Mouse (Mus musculus): ENCODE measurements at regions not wholly inside any gene's neighbourhood (a gene's known extent, or its start where the extent isn't known, plus 50 kb on each side); places are given as distances from the start of the nearest gene placed in this dataset.

GRCm38 (mm10) chr6:51145863-51146262, 286.6 kb upstream of the Nfe2l3 start:
- Histone ChIP-seq H3K9me3 (ENCODE audit: low read length) (no peaks in the 10 kb centered on the region), H3K36me3 (ENCODE audit: insufficient read depth, low read length) (no peaks in the 10 kb centered on the region), H3K27me3 (ENCODE audit: insufficient read depth, low read length) (no peaks in the 10 kb centered on the region), H3K9ac (replicated peaks; ENCODE audit: low read length) (no peak overlapping the region), H3K4me1 (ENCODE audit: insufficient read depth, low read length) (peaks cover 8% of the 10 kb centered on the region; the same call in 1 of the 2 replicates), H3K4me2 (replicated peaks; ENCODE audit: low read depth, low read length) (no peak overlapping the region), H3K4me3 (ENCODE audit: low read length) (no peak overlapping the region), H3K27ac (ENCODE audit: low read length) (no peak overlapping the region)
- no peak for ATAC-seq (ENCODE audit: low FRiP score, low TSS enrichment)
- 35% methylated on average over 4 of the region's 4 CpGs for WGBS

GRCm38 (mm10) chr6:51148821-51149220, 283.6 kb upstream of the Nfe2l3 start:
- H3K4me2 ChIP-seq (replicated peaks; ENCODE audit: low read depth, low read length), result no peak overlapping the region
- H3K36me3 ChIP-seq (ENCODE audit: insufficient read depth, low read length), result no peaks in the 10 kb centered on the region
- no peak overlapping the region for H3K27ac ChIP-seq (ENCODE audit: low read length)
- no peaks in the 10 kb centered on the region for H3K9me3 ChIP-seq (ENCODE audit: low read length)
- H3K4me1 ChIP-seq (ENCODE audit: insufficient read depth, low read length), result peaks cover 8% of the 10 kb centered on the region; the same call in 1 of the 2 replicates
- 77% methylated on average over 9 of the region's 9 CpGs for WGBS
- H3K4me3 ChIP-seq (ENCODE audit: low read length), result no peak overlapping the region
- no peak overlapping the region for H3K9ac ChIP-seq (replicated peaks; ENCODE audit: low read length)
- no peak for ATAC-seq (ENCODE audit: low FRiP score, low TSS enrichment)
- H3K27me3 ChIP-seq (ENCODE audit: insufficient read depth, low read length), result no peaks in the 10 kb centered on the region

GRCm38 (mm10) chr6:51150066-51150465, 282.4 kb upstream of the Nfe2l3 start:
- H3K36me3 ChIP-seq (ENCODE audit: insufficient read depth, low read length), result no peaks in the 10 kb centered on the region
- no peak overlapping the region for H3K4me2 ChIP-seq (replicated peaks; ENCODE audit: low read depth, low read length)
- no peaks in the 10 kb centered on the region for H3K27me3 ChIP-seq (ENCODE audit: insufficient read depth, low read length)
- H3K27ac ChIP-seq (ENCODE audit: low read length), result no peak overlapping the region
- no peak overlapping the region for H3K9ac ChIP-seq (replicated peaks; ENCODE audit: low read length)
- WGBS, result 72% methylated on average over 2 of the region's 2 CpGs
- no peak overlapping the region for H3K4me3 ChIP-seq (ENCODE audit: low read length)
- no peak for ATAC-seq (ENCODE audit: low FRiP score, low TSS enrichment)
- H3K4me1 ChIP-seq (ENCODE audit: insufficient read depth, low read length), result 0 out of 2 replicates have a peak, but pooled peaks cover 2% of the 10 kb centered on the region
- H3K9me3 ChIP-seq (ENCODE audit: low read length), result no peaks in the 10 kb centered on the region

- no peak for ATAC-seq (ENCODE audit: low FRiP score, low TSS enrichment)
- no peaks in the 10 kb centered on the region for H3K36me3 ChIP-seq (ENCODE audit: insufficient read depth, low read length)
- H3K27me3 ChIP-seq (ENCODE audit: insufficient read depth, low read length), result no peaks in the 10 kb centered on the region
- H3K9ac ChIP-seq (replicated peaks; ENCODE audit: low read length), result no peak overlapping the region
- H3K9me3 ChIP-seq (ENCODE audit: low read length), result no peaks in the 10 kb centered on the region
- no peak overlapping the region for H3K4me3 ChIP-seq (ENCODE audit: low read length)
- 0 out of 2 replicates have a peak, but pooled peaks cover 2% of the 10 kb centered on the region for H3K4me1 ChIP-seq (ENCODE audit: insufficient read depth, low read length)
- H3K27ac ChIP-seq (ENCODE audit: low read length), result no peak overlapping the region
- WGBS, result 91% methylated on average over 7 of the region's 7 CpGs
- H3K4me2 ChIP-seq (replicated peaks; ENCODE audit: low read depth, low read length), result no peak overlapping the region
Observed at GRCm38 (mm10) chr6:51150486-51150885, 282.0 kb upstream of the Nfe2l3 start.

GRCm38 (mm10) chr6:51150916-51151315, 281.6 kb upstream of the Nfe2l3 start:
- no peak overlapping the region for H3K27ac ChIP-seq (ENCODE audit: low read length)
- 89% methylated on average over 2 of the region's 2 CpGs for WGBS
- no peak overlapping the region for H3K9ac ChIP-seq (replicated peaks; ENCODE audit: low read length)
- H3K27me3 ChIP-seq (ENCODE audit: insufficient read depth, low read length), result no peaks in the 10 kb centered on the region
- H3K36me3 ChIP-seq (ENCODE audit: insufficient read depth, low read length), result no peaks in the 10 kb centered on the region
- H3K4me2 ChIP-seq (replicated peaks; ENCODE audit: low read depth, low read length), result no peak overlapping the region
- H3K9me3 ChIP-seq (ENCODE audit: low read length), result no peaks in the 10 kb centered on the region
- no peak overlapping the region for H3K4me3 ChIP-seq (ENCODE audit: low read length)
- 0 out of 2 replicates have a peak, but pooled peaks cover 2% of the 10 kb centered on the region for H3K4me1 ChIP-seq (ENCODE audit: insufficient read depth, low read length)
- no peak for ATAC-seq (ENCODE audit: low FRiP score, low TSS enrichment)

- Histone ChIP-seq H3K4me3 (ENCODE audit: low read length) (no peak overlapping the region), H3K36me3 (ENCODE audit: insufficient read depth, low read length) (no peaks in the 10 kb centered on the region), H3K4me1 (ENCODE audit: insufficient read depth, low read length) (no peaks in the 10 kb centered on the region; the same call in 1 of the 2 replicates), H3K27ac (ENCODE audit: low read length) (no peak overlapping the region), H3K9ac (replicated peaks; ENCODE audit: low read length) (no peak overlapping the region), H3K9me3 (ENCODE audit: low read length) (no peaks in the 10 kb centered on the region), H3K27me3 (ENCODE audit: insufficient read depth, low read length) (no peaks in the 10 kb centered on the region), H3K4me2 (replicated peaks; ENCODE audit: low read depth, low read length) (no peak overlapping the region)
- WGBS, result 44% methylated on average over 8 of the region's 8 CpGs
- ATAC-seq (ENCODE audit: low FRiP score, low TSS enrichment), result no peak
Observed at GRCm38 (mm10) chr6:51156836-51157370, 275.6 kb upstream of the Nfe2l3 start.

GRCm38 (mm10) chr6:51161149-51161548, 271.3 kb upstream of the Nfe2l3 start:
- Histone ChIP-seq H3K9ac (replicated peaks; ENCODE audit: low read length) (no peak overlapping the region), H3K4me1 (ENCODE audit: insufficient read depth, low read length) (peaks cover 18% of the 10 kb centered on the region; the same call in 1 of the 2 replicates), H3K27ac (ENCODE audit: low read length) (no peak overlapping the region), H3K27me3 (ENCODE audit: insufficient read depth, low read length) (no peaks in the 10 kb centered on the region), H3K9me3 (ENCODE audit: low read length) (no peaks in the 10 kb centered on the region), H3K4me3 (ENCODE audit: low read length) (no peak overlapping the region), H3K36me3 (ENCODE audit: insufficient read depth, low read length) (no peaks in the 10 kb centered on the region), H3K4me2 (replicated peaks; ENCODE audit: low read depth, low read length) (no peak overlapping the region)
- no peak for ATAC-seq (ENCODE audit: low FRiP score, low TSS enrichment)
- 85% methylated on average over 6 of the region's 6 CpGs for WGBS

GRCm38 (mm10) chr6:51162208-51163082, 270.0 kb upstream of the Nfe2l3 start:
- no peak overlapping the region for H3K4me2 ChIP-seq (replicated peaks; ENCODE audit: low read depth, low read length)
- WGBS, result 62% methylated on average over 14 of the region's 14 CpGs
- no peak overlapping the region for H3K27ac ChIP-seq (ENCODE audit: low read length)
- H3K4me1 ChIP-seq (ENCODE audit: insufficient read depth, low read length), result 0 out of 2 replicates have a peak, but pooled peaks cover 18% of the 10 kb centered on the region
- no peaks in the 10 kb centered on the region for H3K9me3 ChIP-seq (ENCODE audit: low read length)
- no peak overlapping the region for H3K4me3 ChIP-seq (ENCODE audit: low read length)
- H3K27me3 ChIP-seq (ENCODE audit: insufficient read depth, low read length), result no peaks in the 10 kb centered on the region
- no peak for ATAC-seq (ENCODE audit: low FRiP score, low TSS enrichment)
- no peak overlapping the region for H3K9ac ChIP-seq (replicated peaks; ENCODE audit: low read length)
- no peaks in the 10 kb centered on the region for H3K36me3 ChIP-seq (ENCODE audit: insufficient read depth, low read length)

GRCm38 (mm10) chr6:51163266-51163665, 269.2 kb upstream of the Nfe2l3 start:
- no peak overlapping the region for H3K27ac ChIP-seq (ENCODE audit: low read length)
- H3K27me3 ChIP-seq (ENCODE audit: insufficient read depth, low read length), result no peaks in the 10 kb centered on the region
- no peaks in the 10 kb centered on the region for H3K36me3 ChIP-seq (ENCODE audit: insufficient read depth, low read length)
- no peaks in the 10 kb centered on the region for H3K9me3 ChIP-seq (ENCODE audit: low read length)
- H3K4me2 ChIP-seq (replicated peaks; ENCODE audit: low read depth, low read length), result no peak overlapping the region
- H3K4me3 ChIP-seq (ENCODE audit: low read length), result no peak overlapping the region
- no peak overlapping the region for H3K9ac ChIP-seq (replicated peaks; ENCODE audit: low read length)
- WGBS, result 46% methylated on average over 5 of the region's 5 CpGs
- peaks cover 22% of the 10 kb centered on the region for H3K4me1 ChIP-seq (ENCODE audit: insufficient read depth, low read length)
- ATAC-seq (ENCODE audit: low FRiP score, low TSS enrichment), result no peak

GRCm38 (mm10) chr6:51163882-51164281, 268.6 kb upstream of the Nfe2l3 start:
- Histone ChIP-seq H3K36me3 (ENCODE audit: insufficient read depth, low read length) (no peaks in the 10 kb centered on the region), H3K9ac (replicated peaks; ENCODE audit: low read length) (no peak overlapping the region), H3K4me2 (replicated peaks; ENCODE audit: low read depth, low read length) (no peak overlapping the region), H3K9me3 (ENCODE audit: low read length) (no peaks in the 10 kb centered on the region), H3K4me1 (ENCODE audit: insufficient read depth, low read length) (peaks cover 28% of the 10 kb centered on the region), H3K4me3 (ENCODE audit: low read length) (no peak overlapping the region), H3K27ac (ENCODE audit: low read length) (0 out of 2 replicates have a peak overlapping the region, but pooled peaks have one; percentile 24), H3K27me3 (ENCODE audit: insufficient read depth, low read length) (no peaks in the 10 kb centered on the region)
- 64% methylated on average over 4 of the region's 4 CpGs for WGBS
- no peak for ATAC-seq (ENCODE audit: low FRiP score, low TSS enrichment)
